Mouse (Mus musculus) heart, postnatal 0 days (tissue): ENCODE data around the gene Trmt13.

ENCODE experiments used
- CTCF ChIP-seq: IDR thresholded peaks from 2 replicates; pipeline ENCODE4 v1.5.1; 2016; ENCODE audit warnings: antibody characterized with exemption, control low read depth, low read depth
- EP300 ChIP-seq: IDR thresholded peaks from 2 replicates; pipeline ENCODE4 v1.6.1; 2016; ENCODE audit warnings: antibody characterized with exemption, low read depth

DNA sequence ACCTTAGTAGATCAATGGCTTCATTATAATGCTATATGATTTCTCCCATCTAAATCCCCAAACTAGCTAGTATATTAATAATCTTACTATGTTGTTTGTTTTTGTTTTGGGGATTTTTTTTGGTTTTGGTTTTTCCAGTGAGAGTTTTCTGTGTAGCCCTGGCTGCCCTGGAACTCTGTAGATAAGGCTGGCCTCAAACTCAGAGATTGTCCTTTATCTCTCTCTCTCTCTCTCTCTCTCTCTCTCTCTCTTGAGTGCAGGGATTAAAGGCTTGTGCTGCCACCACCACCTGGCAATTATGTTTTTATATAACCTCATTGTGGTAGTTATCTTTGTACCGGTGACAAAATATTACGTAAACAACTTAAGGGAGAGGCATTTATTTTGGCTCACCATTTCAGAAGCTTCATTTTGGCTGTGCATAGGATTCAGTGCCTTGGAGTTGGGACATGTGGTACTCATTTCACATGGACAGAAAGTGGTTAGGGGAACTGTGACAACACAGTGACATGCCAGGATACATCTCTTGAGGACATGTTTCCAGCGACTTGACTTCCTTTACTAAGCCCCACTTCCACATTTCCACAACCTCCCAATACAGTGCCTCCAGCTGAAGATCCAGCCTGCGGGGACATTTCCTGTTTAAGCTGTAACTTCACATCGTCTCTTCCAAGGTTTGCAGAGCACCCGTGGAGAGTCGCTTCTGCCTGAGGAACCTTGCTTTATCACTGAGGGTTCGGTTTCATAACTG, 1.1 kb upstream of the Trmt13 start:
- no peak for TF ChIP-seq CTCF
- no peak for TF ChIP-seq EP300
